ENCODE assay signal across 16 mouse cellular contexts in the genomic region with DNA sequence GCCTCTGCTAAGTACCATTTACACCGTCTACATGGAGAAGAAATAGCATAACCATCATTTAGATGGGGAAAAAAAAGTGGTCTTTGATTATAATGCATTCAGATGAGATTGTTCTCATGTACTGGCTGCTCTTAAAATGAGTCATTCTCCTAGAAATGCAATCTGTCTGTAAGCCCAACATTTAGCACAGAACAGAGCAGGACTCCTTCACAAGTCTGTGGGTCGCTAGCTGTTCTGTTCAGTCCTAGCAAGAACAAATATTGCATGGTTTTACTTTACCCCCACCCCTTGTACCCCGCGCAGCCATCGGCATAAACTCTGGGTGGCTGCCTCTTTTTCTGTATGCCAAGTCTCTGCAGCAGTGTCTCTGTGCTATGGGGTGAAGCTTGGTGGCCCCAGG.
A peak's percentile ranks its signal among the peaks of the same experiment; 100 is the strongest.
DNase-seq lines count a peak whose midpoint lies in the region.
"Had no signal": no experiment of that assay in that cellular context is flagged by ENCODE, and none has a peak within 500 bp of the region (broad histone marks: within the 10 kb centered on the region; RNA-seq: fewer than 3 reads in every experiment).

No protein-coding gene starts in this region.

- peak; percentile 32 for DNase-seq in layer of hippocampus, adult 11-12 months (ENCODE audit: low spot score)
- no peak for DNase-seq in layer of hippocampus, postnatal 25 days (ENCODE audit: extremely low spot score in 1 of 2, low spot score in 1 of 2)
- DNase-seq in left cerebral cortex, adult 11 months (ENCODE audit: low spot score), result peak; percentile 6
- DNase-seq in left cerebral cortex, adult 18-20 months (ENCODE audit: low spot score in 2 of 2), result no peak
- peak; percentile 33 to 36 for DNase-seq in layer of hippocampus, postnatal 36 days
- DNase-seq in adrenal gland, postnatal 14 days, result no peak
- no peak for DNase-seq in retina, embryonic 14.5 days (ENCODE audit: low spot score)
- DNase-seq: adrenal gland, postnatal 10 days; B cell, adult 2 months; cerebellum, adult 11-12 months; cerebellum, adult 8-10 months; cerebellum, postnatal 10 days; gastrocnemius, postnatal 25 days; heart, adult 2 months; heart, postnatal 14 days; heart, postnatal 4 days had no signal

Comparison
In these comparisons a context has a peak if more than half of its experiments do, and no peak if none do; other contexts are left out.
1. DNase-seq: peak in layer of hippocampus, adult 11-12 months (single experiment), left cerebral cortex, adult 11 months (single experiment) and layer of hippocampus, postnatal 36 days (2 of 2); none in layer of hippocampus, postnatal 25 days (0 of 2), left cerebral cortex, adult 18-20 months (0 of 2), adrenal gland, postnatal 14 days (single experiment) and retina, embryonic 14.5 days (single experiment).